ENCODE assay signal across 9 mouse cellular contexts in genomic region chr15:102362648-102363047, GRCm38 (mm10). TPM values are rescaled to one million over a fixed set of nuclear protein-coding genes. Genes with fewer than 3 reads are reported as not detected.
DNase-seq lines count a peak whose midpoint lies in the region; ATAC-seq and TF ChIP-seq lines count a peak whose summit lies in the region.
"Had no signal": no experiment of that assay in that cellular context is flagged by ENCODE, and none has a peak within 500 bp of the region (broad histone marks: within the 10 kb centered on the region; RNA-seq: fewer than 3 reads in every experiment).

No protein-coding gene starts in this region.

- no peaks in the 10 kb centered on the region for H3K9me3 ChIP-seq in forebrain, embryonic 13.5 days (replicated peaks)
- H3K9me3 ChIP-seq in forebrain, postnatal 0 days (ENCODE audit: low read length) = no peaks in the 10 kb centered on the region
- no peaks in the 10 kb centered on the region for H3K9me3 ChIP-seq in liver, embryonic 14.5 days (ENCODE audit: control insufficient read depth, low read length)
- H3K9me3 ChIP-seq in stomach, postnatal 0 days (ENCODE audit: control insufficient read depth, low read length) = no peaks in the 10 kb centered on the region

- H3K27ac ChIP-seq in forebrain, embryonic 13.5 days = no peak overlapping the region
- H3K27ac ChIP-seq in forebrain, postnatal 0 days (ENCODE audit: low read depth, low read length) = no peak overlapping the region
- no peak overlapping the region for H3K27ac ChIP-seq in liver, embryonic 14.5 days
- H3K27ac ChIP-seq in stomach, postnatal 0 days (replicated peaks) = peak overlapping the region; percentile 58; the same call in 1 of the 2 replicates

- TF ChIP-seq EP300 in liver, embryonic 14.5 days (IDR thresholded peaks at IDR 0.05; ENCODE audit: low read depth) = no peak
- no peak for TF ChIP-seq EP300 in stomach, postnatal 0 days (optimal IDR thresholded peaks at IDR 0.05)

- WGBS in forebrain, embryonic 13.5 days = 9% methylated on average over 14 of the region's 14 CpGs
- 15% methylated on average over 14 of the region's 14 CpGs for WGBS in forebrain, postnatal 0 days
- 4% methylated on average over 14 of the region's 14 CpGs for WGBS in liver, embryonic 14.5 days (ENCODE audit: insufficient replicate concordance)
- WGBS in stomach, postnatal 0 days = 9% methylated on average over 12 of the region's 14 CpGs

- ATAC-seq in forebrain, embryonic 13.5 days = no peak
- no peak for ATAC-seq in forebrain, postnatal 0 days
- no peak for ATAC-seq in liver, embryonic 14.5 days (ENCODE audit: insufficient read depth)
- ATAC-seq in stomach, postnatal 0 days (ENCODE audit: low FRiP score, low TSS enrichment) = no peak

- H3K4me1 ChIP-seq in forebrain, embryonic 13.5 days = peaks cover 15% of the 10 kb centered on the region
- no peaks in the 10 kb centered on the region for H3K4me1 ChIP-seq in forebrain, postnatal 0 days (ENCODE audit: insufficient read depth)
- 0 out of 4 replicates have a peak, but pooled peaks cover 0 to 2% of the 10 kb centered on the region in 2 experiments for H3K4me1 ChIP-seq in liver, embryonic 14.5 days (replicated peaks; ENCODE audit: control insufficient read depth in 2 of 2, insufficient read depth in 2 of 2, low read length in 1 of 2)
- H3K4me1 ChIP-seq in stomach, postnatal 0 days (replicated peaks; ENCODE audit: control insufficient read depth, insufficient read depth) = 0 out of 2 replicates have a peak, but pooled peaks cover 3% of the 10 kb centered on the region

- H3K4me3 ChIP-seq in forebrain, embryonic 13.5 days = no peak overlapping the region
- no peak overlapping the region for H3K4me3 ChIP-seq in forebrain, postnatal 0 days (ENCODE audit: low read depth, low read length)
- no peak overlapping the region for H3K4me3 ChIP-seq in liver, embryonic 14.5 days (ENCODE audit: insufficient read depth in 1 of 2, low read depth in 2 of 2, low read length in 2 of 2)
- peak overlapping the region; percentile 6; the same call in 1 of the 2 replicates for H3K4me3 ChIP-seq in stomach, postnatal 0 days (ENCODE audit: low read depth, low read length)

- TF ChIP-seq CTCF in forebrain, postnatal 0 days (IDR thresholded peaks at IDR 0.05; ENCODE audit: low read depth) = no peak
- no peak for TF ChIP-seq CTCF in liver, embryonic 14.5 days (IDR thresholded peaks at IDR 0.05; ENCODE audit: low read depth)
- TF ChIP-seq CTCF in stomach, postnatal 0 days (IDR thresholded peaks at IDR 0.05; ENCODE audit: low read depth) = peak; percentile 26; the same call in 1 of the 2 replicates

- no peak overlapping the region for H3K9ac ChIP-seq in forebrain, embryonic 13.5 days
- H3K9ac ChIP-seq in forebrain, postnatal 0 days = no peak overlapping the region
- no peak overlapping the region; the same call in 1 of the 2 replicates for H3K9ac ChIP-seq in liver, embryonic 14.5 days (replicated peaks)
- H3K9ac ChIP-seq in stomach, postnatal 0 days (ENCODE audit: low read length) = peak overlapping the region; percentile 45

- peaks cover 76% of the 10 kb centered on the region for H3K27me3 ChIP-seq in forebrain, embryonic 13.5 days
- peaks cover 26% of the 10 kb centered on the region for H3K27me3 ChIP-seq in forebrain, postnatal 0 days (ENCODE audit: insufficient read depth, low read length)
- peaks cover 43% of the 10 kb centered on the region for H3K27me3 ChIP-seq in liver, embryonic 14.5 days (ENCODE audit: control insufficient read depth, insufficient read depth, low read length)
- no peaks in the 10 kb centered on the region for H3K27me3 ChIP-seq in stomach, postnatal 0 days (ENCODE audit: control insufficient read depth, insufficient read depth, low read length)

- peak overlapping the region; percentile 15; the same call in 1 of the 2 replicates for H3K4me2 ChIP-seq in forebrain, embryonic 13.5 days
- H3K4me2 ChIP-seq in forebrain, postnatal 0 days (ENCODE audit: low read depth) = no peak overlapping the region
- H3K4me2 ChIP-seq in liver, embryonic 14.5 days (ENCODE audit: low read depth) = peak overlapping the region; percentile 28; the same call in 1 of the 2 replicates
- H3K4me2 ChIP-seq in stomach, postnatal 0 days (replicated peaks; ENCODE audit: low read depth) = peak overlapping the region; percentile 50

- H3K36me3 ChIP-seq in forebrain, embryonic 13.5 days (ENCODE audit: poor library complexity, severe bottlenecking) = no peaks in the 10 kb centered on the region
- no peaks in the 10 kb centered on the region for H3K36me3 ChIP-seq in forebrain, postnatal 0 days (ENCODE audit: insufficient read depth)
- no peaks in the 10 kb centered on the region for H3K36me3 ChIP-seq in liver, embryonic 14.5 days (replicated peaks; ENCODE audit: control insufficient read depth, insufficient read depth, low read depth)
- no peaks in the 10 kb centered on the region for H3K36me3 ChIP-seq in stomach, postnatal 0 days (ENCODE audit: control insufficient read depth, insufficient read depth, low read length)

- no peak for DNase-seq in forebrain, postnatal 0 days
- peak; percentile 14 for DNase-seq in retina, postnatal 1 day
- no peak for DNase-seq in retina, embryonic 14.5 days (ENCODE audit: low spot score)
- no peak for DNase-seq in liver, embryonic 14.5 days (ENCODE audit: low read depth in 3 of 3, low spot score in 3 of 3)
- no peak for DNase-seq in stomach, postnatal 0 days (ENCODE audit: low spot score)
- no peak for DNase-seq in cerebellum, adult 9-11 months
- no peak for DNase-seq in gastrocnemius, postnatal 4 days (ENCODE audit: low spot score in 2 of 2)
- DNase-seq: adrenal gland, adult 8-10 months had no signal

RNA-seq across cellular contexts. Expression of gene Sp7, which starts 4.3 kb away (rescaled TPM):
- polyA plus RNA-seq in forebrain, embryonic 13.5 days (2015; fragmentation: Nextera tagmentation; extraction: Ambion mirVana) = 0.15 and 0.18 TPM in 2 replicates
- total RNA-seq in forebrain, postnatal 0 days (2014; rRNA removed) = 0.92 and 2.1 TPM in 2 replicates
- 0.30 and 0.35 TPM in 2 replicates for polyA plus RNA-seq in forebrain, postnatal 0 days (2015; fragmentation: Nextera tagmentation; extraction: Ambion mirVana)
- polyA plus RNA-seq in liver, embryonic 14.5 days (2012; rRNA removed) = 0.01 and 0.07 TPM in 2 replicates
- 0.04 TPM in 1 of 2 replicates, not detected in the other for polyA plus RNA-seq in liver, embryonic 14.5 days (2014; fragmentation: Nextera tagmentation; extraction: Ambion mirVana)
- 0.40 and 0.41 TPM in 2 replicates for polyA plus RNA-seq in stomach, postnatal 0 days (2015; fragmentation: Nextera tagmentation; extraction: Ambion mirVana)
- under 1 TPM; 0.18 to 0.22 TPM for total RNA-seq in gastrocnemius, postnatal 4 days (2021)

RNA-seq across cellular contexts. Expression of gene Aaas, which starts 12.1 kb away (rescaled TPM):
- polyA plus RNA-seq in forebrain, embryonic 13.5 days (2015; fragmentation: Nextera tagmentation; extraction: Ambion mirVana) = 64.1 and 66.5 TPM in 2 replicates
- 25.5 and 27.9 TPM in 2 replicates for total RNA-seq in forebrain, postnatal 0 days (2014; rRNA removed)
- polyA plus RNA-seq in forebrain, postnatal 0 days (2015; fragmentation: Nextera tagmentation; extraction: Ambion mirVana) = 31.6 and 33.4 TPM in 2 replicates
- 31.0 and 33.7 TPM in 2 replicates for polyA plus RNA-seq in liver, embryonic 14.5 days (2012; rRNA removed)
- 44.3 and 48.9 TPM in 2 replicates for polyA plus RNA-seq in liver, embryonic 14.5 days (2014; fragmentation: Nextera tagmentation; extraction: Ambion mirVana)
- polyA plus RNA-seq in stomach, postnatal 0 days (2015; fragmentation: Nextera tagmentation; extraction: Ambion mirVana) = 21.1 and 21.7 TPM in 2 replicates
- 10 to 100 TPM; 14.0 to 14.3 TPM for total RNA-seq in gastrocnemius, postnatal 4 days (2021)

RNA-seq across cellular contexts. Expression of gene Myg1, which starts 31.1 kb away (rescaled TPM):
- 116 and 126 TPM in 2 replicates for polyA plus RNA-seq in forebrain, embryonic 13.5 days (2015; fragmentation: Nextera tagmentation; extraction: Ambion mirVana)
- 46.4 and 54.2 TPM in 2 replicates for total RNA-seq in forebrain, postnatal 0 days (2014; rRNA removed)
- polyA plus RNA-seq in forebrain, postnatal 0 days (2015; fragmentation: Nextera tagmentation; extraction: Ambion mirVana) = 80.2 and 85.7 TPM in 2 replicates
- 26.7 and 32.5 TPM in 2 replicates for polyA plus RNA-seq in liver, embryonic 14.5 days (2012; rRNA removed)
- polyA plus RNA-seq in liver, embryonic 14.5 days (2014; fragmentation: Nextera tagmentation; extraction: Ambion mirVana) = 43.2 and 45.4 TPM in 2 replicates
- polyA plus RNA-seq in stomach, postnatal 0 days (2015; fragmentation: Nextera tagmentation; extraction: Ambion mirVana) = 39.7 and 44.8 TPM in 2 replicates
- 10 to 100 TPM; 31.0 to 35.1 TPM for total RNA-seq in gastrocnemius, postnatal 4 days (2021)

RNA-seq across cellular contexts. Expression of gene Pfdn5, which starts 36.7 kb away (rescaled TPM):
- 470 and 502 TPM in 2 replicates for polyA plus RNA-seq in forebrain, embryonic 13.5 days (2015; fragmentation: Nextera tagmentation; extraction: Ambion mirVana)
- 177 and 262 TPM in 2 replicates for total RNA-seq in forebrain, postnatal 0 days (2014; rRNA removed)
- polyA plus RNA-seq in forebrain, postnatal 0 days (2015; fragmentation: Nextera tagmentation; extraction: Ambion mirVana) = 518 and 621 TPM in 2 replicates
- 42.1 and 82.2 TPM in 2 replicates for polyA plus RNA-seq in liver, embryonic 14.5 days (2012; rRNA removed)
- 149 and 156 TPM in 2 replicates for polyA plus RNA-seq in liver, embryonic 14.5 days (2014; fragmentation: Nextera tagmentation; extraction: Ambion mirVana)
- polyA plus RNA-seq in stomach, postnatal 0 days (2015; fragmentation: Nextera tagmentation; extraction: Ambion mirVana) = 321 and 336 TPM in 2 replicates
- 100 to 1,000 TPM; 331 to 348 TPM for total RNA-seq in gastrocnemius, postnatal 4 days (2021)

RNA-seq across cellular contexts. Expression of gene Sp1, which starts 43.3 kb away (rescaled TPM):
- polyA plus RNA-seq in forebrain, embryonic 13.5 days (2015; fragmentation: Nextera tagmentation; extraction: Ambion mirVana) = 7.0 and 8.1 TPM in 2 replicates
- 16.4 and 22.5 TPM in 2 replicates for total RNA-seq in forebrain, postnatal 0 days (2014; rRNA removed)
- polyA plus RNA-seq in forebrain, postnatal 0 days (2015; fragmentation: Nextera tagmentation; extraction: Ambion mirVana) = 2.0 and 2.6 TPM in 2 replicates
- 9.2 and 9.5 TPM in 2 replicates for polyA plus RNA-seq in liver, embryonic 14.5 days (2012; rRNA removed)
- polyA plus RNA-seq in liver, embryonic 14.5 days (2014; fragmentation: Nextera tagmentation; extraction: Ambion mirVana) = 5.0 and 5.4 TPM in 2 replicates
- 4.4 and 4.7 TPM in 2 replicates for polyA plus RNA-seq in stomach, postnatal 0 days (2015; fragmentation: Nextera tagmentation; extraction: Ambion mirVana)
- total RNA-seq in gastrocnemius, postnatal 4 days (2021) = 10 to 100 TPM; 54.9 to 69.9 TPM
